Mouse (Mus musculus) MEL (cell line): Measurements from ENCODE around the gene Zdhhc12.

Source experiments
- CHD1 ChIP-seq: IDR thresholded peaks from 2 replicates; pipeline ENCODE4 v1.6.1; 2012; ENCODE audit warnings: low read depth, mild to moderate bottlenecking, inconsistent platforms, low read length, improper control_type of control experiment
- CHD2 ChIP-seq: IDR thresholded peaks from 2 replicates; pipeline ENCODE4 v1.6.1; 2011; ENCODE audit warnings: low read length, improper control_type of control experiment
- CTCF ChIP-seq, 3 experiments: IDR thresholded peaks in 2 of 3; conservative IDR thresholded peaks in 1 of 3; 2 replicates each; pipeline ENCODE4 v1.5.1; 2011 to 2012; ENCODE audit warnings: low read length in 3 of 3, low read depth in 2 of 3, mild to moderate bottlenecking in 2 of 3, improper control_type of control experiment in 1 of 3, inconsistent platforms in 1 of 3, mixed read lengths in 1 of 3, moderate library complexity in 1 of 3; ENCODE audit not compliant: control insufficient read depth in 1 of 3, insufficient read depth in 1 of 3, poor library complexity in 1 of 3, severe bottlenecking in 1 of 3
- EP300 ChIP-seq, 2 experiments: IDR thresholded peaks; 2 replicates each; pipeline ENCODE4 v1.6.1; 2011; ENCODE audit warnings: improper control_type of control experiment in 2 of 2, low read length in 2 of 2, low read depth in 1 of 2, mild to moderate bottlenecking in 1 of 2
- GATA1 ChIP-seq: IDR thresholded peaks from 2 replicates; pipeline ENCODE4 v1.6.1; 2011; ENCODE audit warnings: low read depth, low read length, improper control_type of control experiment
- HCFC1 ChIP-seq: IDR thresholded peaks from 2 replicates; pipeline ENCODE4 v1.6.1; 2012; ENCODE audit warnings: low read depth, mild to moderate bottlenecking, inconsistent platforms, low read length, improper control_type of control experiment, moderate library complexity
- MEF2A ChIP-seq: IDR thresholded peaks from 2 replicates; pipeline ENCODE4 v1.6.1; 2014; ENCODE audit warnings: low read depth, mild to moderate bottlenecking, inconsistent platforms, low read length, improper control_type of control experiment; ENCODE audit not compliant: poor library complexity, insufficient replicate concordance, severe bottlenecking; ENCODE audit errors: extremely low read depth
- POLR2A ChIP-seq, 2 experiments: IDR thresholded peaks; 2 replicates each; pipeline ENCODE4 v1.6.1; 2011 to 2012; ENCODE audit warnings: low read length in 2 of 2, mild to moderate bottlenecking in 2 of 2, control low read depth in 1 of 2, improper control_type of control experiment in 1 of 2, low read depth in 1 of 2, moderate library complexity in 1 of 2; ENCODE audit not compliant: control insufficient read depth in 1 of 2, insufficient read depth in 1 of 2, poor library complexity in 1 of 2
- USF1 ChIP-seq: IDR thresholded peaks from 2 replicates; pipeline ENCODE4 v1.6.1; 2014; ENCODE audit warnings: low read depth, mild to moderate bottlenecking, inconsistent platforms, low read length, improper control_type of control experiment, moderate library complexity
- USF2 ChIP-seq, 2 experiments: IDR thresholded peaks; 2 replicates each; pipeline ENCODE4 v1.6.1; 2011 to 2012; ENCODE audit warnings: improper control_type of control experiment in 2 of 2, low read length in 2 of 2, borderline replicate concordance in 1 of 2, inconsistent platforms in 1 of 2, low read depth in 1 of 2, mild to moderate bottlenecking in 1 of 2; ENCODE audit not compliant: insufficient read depth in 1 of 2
- ZC3H11A ChIP-seq: IDR thresholded peaks from 2 replicates; pipeline ENCODE4 v1.6.1; 2012; ENCODE audit warnings: low read depth, mild to moderate bottlenecking, inconsistent platforms, low read length, improper control_type of control experiment
- ZNF384 ChIP-seq: IDR thresholded peaks from 2 replicates; pipeline ENCODE4 v1.6.1; 2012; ENCODE audit warnings: low read depth, mild to moderate bottlenecking, inconsistent platforms, low read length, improper control_type of control experiment

- TF ChIP-seq CTCF (IDR thresholded peaks at IDR 0.05 in 2 of 3, conservative IDR thresholded peaks at IDR 0.05 in 1 of 3; ENCODE audit: control insufficient read depth in 1 of 3, insufficient read depth in 1 of 3, low read depth in 2 of 3, low read length in 3 of 3, poor library complexity in 1 of 3, severe bottlenecking in 1 of 3) = no peak
- TF ChIP-seq CHD1 = no peak
- TF ChIP-seq USF2 (IDR thresholded peaks at IDR 0.05; ENCODE audit: borderline replicate concordance in 1 of 2, insufficient read depth in 1 of 2, low read depth in 1 of 2, low read length in 2 of 2) = peak; percentile 19 to 54; a peak in 2 of 4 replicates
- peak; percentile 93 for TF ChIP-seq USF1
- peak; percentile 64 for TF ChIP-seq GATA1
- peak; percentile 38 to 47 for TF ChIP-seq EP300 (IDR thresholded peaks at IDR 0.05; ENCODE audit: low read depth in 1 of 2, low read length in 2 of 2)
- peak; percentile 47 to 86 for TF ChIP-seq POLR2A (IDR thresholded peaks at IDR 0.05; ENCODE audit: control insufficient read depth in 1 of 2, insufficient read depth in 1 of 2, low read depth in 1 of 2, low read length in 2 of 2, poor library complexity in 1 of 2)
- TF ChIP-seq MEF2A = no peak
- no peak; the same call in none of the 2 replicates for TF ChIP-seq HCFC1
- TF ChIP-seq ZNF384 = no peak
- TF ChIP-seq ZC3H11A = no peak; the same call in 1 of the 2 replicates
- TF ChIP-seq CHD2 = no peak
Observed at GRCm38 (mm10) chr2:30062249-30063093, 31.0 kb downstream of the Zdhhc12 start.
